Mouse (Mus musculus): ENCODE data around the gene Ms4a4a. TPM values are rescaled to one million over a fixed set of nuclear protein-coding genes. Genes with fewer than 3 reads are reported as not detected.
"Not testable (repeated sequence)": the region's sequence is repeated elsewhere in the genome, so short reads cannot be mapped to it uniquely, and the experiment has no call there.

Ms4a4a gene
- total RNA-seq, 2 experiments from 2014 or later, result not detected

- ATAC-seq (replicated peaks; ENCODE audit: low FRiP score, low TSS enrichment, poor library complexity, severe bottlenecking), result no peak
These were observed 40.3 kb downstream of the Ms4a4a start for GRCm38 (mm10) chr19:11415581-11415980.

- not testable (repeated sequence) for ATAC-seq (replicated peaks; ENCODE audit: low FRiP score, low TSS enrichment, poor library complexity, severe bottlenecking)
These were observed 43.5 kb downstream of the Ms4a4a start for GRCm38 (mm10) chr19:11418865-11419264.

DNA sequence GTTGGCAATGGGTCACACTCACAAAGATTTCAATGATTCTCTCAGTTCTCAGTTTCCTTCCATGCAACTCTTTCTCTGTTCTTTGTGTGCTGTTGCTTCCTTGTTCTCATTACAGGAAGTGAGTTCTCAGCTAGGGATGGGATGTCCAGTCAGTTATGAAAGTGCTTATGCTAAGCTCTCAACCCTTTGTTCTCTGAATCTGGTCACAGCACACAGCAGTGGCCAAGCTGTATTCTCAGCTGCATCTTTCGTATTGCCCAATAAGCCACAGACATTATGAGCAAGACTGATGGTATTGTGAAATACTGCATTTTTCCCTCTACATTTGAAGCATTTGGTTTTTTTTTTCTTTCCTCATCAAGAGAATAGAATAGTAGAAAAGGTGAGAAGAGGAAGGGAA, 55.9 kb downstream of the Ms4a4a start:
- ATAC-seq (replicated peaks; ENCODE audit: low FRiP score, low TSS enrichment, poor library complexity, severe bottlenecking), result not testable (repeated sequence)

DNA sequence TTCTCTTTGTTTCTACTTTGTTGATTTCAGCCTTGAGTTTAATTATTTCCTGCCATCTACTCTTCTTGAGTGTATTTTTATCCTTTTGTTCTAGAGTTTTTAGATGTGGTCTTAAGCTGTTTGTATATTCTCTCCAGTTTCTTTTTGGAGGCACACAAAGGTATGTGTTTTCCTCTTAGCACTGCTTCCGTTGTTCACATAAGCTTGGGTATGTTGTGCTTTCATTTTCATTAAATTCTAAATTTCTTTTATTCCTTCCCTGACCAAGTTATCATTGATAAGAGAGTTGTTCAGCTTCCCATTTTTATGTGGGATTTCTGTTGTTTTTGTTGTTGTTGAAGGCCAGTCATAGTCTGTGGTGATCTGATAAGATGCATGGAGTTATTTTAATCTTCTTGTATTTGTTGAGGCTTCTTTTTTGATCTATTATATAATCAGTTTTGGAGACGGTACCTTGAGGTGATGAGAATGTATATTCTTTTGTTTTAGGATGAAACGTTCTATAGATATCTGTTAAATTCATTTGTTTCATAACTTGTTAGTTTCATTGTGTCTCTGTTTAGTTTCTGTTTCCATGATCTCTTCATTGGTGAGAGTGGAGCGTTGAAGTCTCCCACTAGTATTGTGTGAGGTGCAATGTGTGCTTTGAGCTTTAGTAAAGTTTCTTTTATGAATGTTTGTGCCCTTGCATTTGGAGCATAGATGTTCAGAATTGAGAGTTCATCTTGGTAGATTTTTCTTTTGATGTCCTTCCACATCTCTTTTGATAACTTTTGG, 59.9 kb downstream of the Ms4a4a start:
- ATAC-seq (replicated peaks; ENCODE audit: low FRiP score, low TSS enrichment, poor library complexity, severe bottlenecking), result no peak

Other genes with a start within 250 kb of the Ms4a4a start
- gene 1700017D01Rik, start 244.6 kb upstream of the Ms4a4a start, total RNA-seq (2014; fragmentation: Nextera tagmentation), result not detected in 2 replicates
- gene 1700017D01Rik, start 244.6 kb upstream of the Ms4a4a start, total RNA-seq (2017), result not detected in 2 replicates
- gene 1700025F22Rik, start 210.2 kb upstream of the Ms4a4a start, total RNA-seq (2014; fragmentation: Nextera tagmentation), result not detected in 2 replicates
- not detected in 2 replicates for gene 1700025F22Rik, start 210.2 kb upstream of the Ms4a4a start, total RNA-seq (2017)
- not detected in 2 replicates for gene Ms4a13, start 178.8 kb upstream of the Ms4a4a start, total RNA-seq (2014; fragmentation: Nextera tagmentation)
- not detected in 2 replicates for gene Ms4a13, start 178.8 kb upstream of the Ms4a4a start, total RNA-seq (2017)
- gene Ms4a12, start 143.1 kb upstream of the Ms4a4a start, total RNA-seq (2014; fragmentation: Nextera tagmentation), result not detected in 2 replicates
- gene Ms4a12, start 143.1 kb upstream of the Ms4a4a start, total RNA-seq (2017), result not detected in 2 replicates
- gene Ms4a1, start 109.3 kb upstream of the Ms4a4a start, total RNA-seq (2014; fragmentation: Nextera tagmentation), result 3.3 TPM in 1 of 2 replicates, not detected in the other
- not detected in 2 replicates for gene Ms4a1, start 109.3 kb upstream of the Ms4a4a start, total RNA-seq (2017)
- not detected in 2 replicates for gene Ms4a5, start 91.7 kb upstream of the Ms4a4a start, total RNA-seq (2014; fragmentation: Nextera tagmentation)
- not detected in 2 replicates for gene Ms4a5, start 91.7 kb upstream of the Ms4a4a start, total RNA-seq (2017)
- gene Ms4a14, start 61.1 kb upstream of the Ms4a4a start, total RNA-seq (2014; fragmentation: Nextera tagmentation), result not detected in 2 replicates
- gene Ms4a14, start 61.1 kb upstream of the Ms4a4a start, total RNA-seq (2017), result not detected in 2 replicates
- not detected in 2 replicates for gene Ms4a7, start 39.4 kb upstream of the Ms4a4a start, total RNA-seq (2014; fragmentation: Nextera tagmentation)
- not detected in 2 replicates for gene Ms4a7, start 39.4 kb upstream of the Ms4a4a start, total RNA-seq (2017)
- gene Ms4a4c, start 29.2 kb downstream of the Ms4a4a start, total RNA-seq (2014; fragmentation: Nextera tagmentation), result not detected in 2 replicates
- gene Ms4a4c, start 29.2 kb downstream of the Ms4a4a start, total RNA-seq (2017), result not detected in 2 replicates
- gene Ms4a4b, start 68.0 kb downstream of the Ms4a4a start, total RNA-seq (2014; fragmentation: Nextera tagmentation), result 2.6 and 17.3 TPM in 2 replicates
- 14.1 TPM in 1 of 2 replicates, not detected in the other for gene Ms4a4b, start 68.0 kb downstream of the Ms4a4a start, total RNA-seq (2017)
- gene Ms4a6c, start 93.8 kb downstream of the Ms4a4a start, total RNA-seq (2014; fragmentation: Nextera tagmentation), result 1.3 TPM in 1 of 2 replicates, not detected in the other
- 0.85 and 4.3 TPM in 2 replicates for gene Ms4a6c, start 93.8 kb downstream of the Ms4a4a start, total RNA-seq (2017)
- gene Gm8369, start 110.4 kb downstream of the Ms4a4a start, total RNA-seq (2014; fragmentation: Nextera tagmentation), result 0.59 and 1.0 TPM in 2 replicates
- not detected in 2 replicates for gene Gm8369, start 110.4 kb downstream of the Ms4a4a start, total RNA-seq (2017)
- gene Ms4a6b, start 141.0 kb downstream of the Ms4a4a start, total RNA-seq (2014; fragmentation: Nextera tagmentation), result 2.2 and 5.3 TPM in 2 replicates
- gene Ms4a6b, start 141.0 kb downstream of the Ms4a4a start, total RNA-seq (2017), result 0.69 and 2.1 TPM in 2 replicates
- gene Ms4a4d, start 161.3 kb downstream of the Ms4a4a start, total RNA-seq (2014; fragmentation: Nextera tagmentation), result not detected in 2 replicates
- gene Ms4a4d, start 161.3 kb downstream of the Ms4a4a start, total RNA-seq (2017), result not detected in 2 replicates
- gene Ms4a6d, start 229.3 kb downstream of the Ms4a4a start, total RNA-seq (2014; fragmentation: Nextera tagmentation), result not detected in 2 replicates
- gene Ms4a6d, start 229.3 kb downstream of the Ms4a4a start, total RNA-seq (2017), result not detected in 2 replicates
- 0.96 and 1.6 TPM in 2 replicates for gene Ms4a2, start 248.2 kb downstream of the Ms4a4a start, total RNA-seq (2014; fragmentation: Nextera tagmentation)
- 2.8 and 5.3 TPM in 2 replicates for gene Ms4a2, start 248.2 kb downstream of the Ms4a4a start, total RNA-seq (2017)

Data from megakaryocyte-erythroid progenitor cell, adult 5-6 weeks (primary cell).